Mouse (Mus musculus) lung, postnatal 0 days (tissue): Measurements from ENCODE around the gene Esrrb.

ENCODE experiments used
- CTCF ChIP-seq: IDR thresholded peaks from 2 replicates; pipeline ENCODE4 v1.5.1; 2016; ENCODE audit warnings: antibody characterized with exemption, mild to moderate bottlenecking
- EP300 ChIP-seq: IDR thresholded peaks from 2 replicates; pipeline ENCODE4 v1.6.1; 2016; ENCODE audit warnings: antibody characterized with exemption, mild to moderate bottlenecking, control low read depth

DNA sequence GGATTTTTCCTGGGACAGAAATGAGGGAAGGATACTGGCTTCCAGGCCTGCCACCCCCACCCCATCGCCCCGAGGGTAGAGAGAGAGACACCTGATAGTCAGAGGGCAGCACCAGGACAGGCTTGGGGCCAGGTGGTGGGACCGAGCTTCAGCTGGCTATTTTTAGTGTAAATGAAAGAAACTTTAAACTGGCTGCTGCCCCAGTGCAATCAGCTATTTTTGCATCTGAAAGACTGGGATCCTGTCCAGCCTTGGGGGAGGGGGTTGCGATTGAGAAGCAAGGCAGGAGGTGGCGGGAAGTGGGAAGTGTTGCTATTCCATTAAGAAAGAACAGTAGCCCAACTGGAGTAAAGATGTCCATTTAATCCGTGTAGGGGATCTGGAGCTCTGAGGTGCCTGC lies 137.8 kb downstream of the Esrrb start:
- TF ChIP-seq CTCF (no peak), EP300 (no peak)
